Mouse (Mus musculus) lung, adult 2 months (tissue): ENCODE data around the gene Hmg20a. TPM values are rescaled to one million over a fixed set of nuclear protein-coding genes. Genes with fewer than 3 reads are reported as not detected.

Source experiments
- DNase-seq: peaks from one replicate; pipeline ENCODE4 v3.0.0; 2022
- H3K4me1 ChIP-seq: fragments of 200-500 bp; 2 replicates; pipeline ENCODE4 v1.6.1; 2011; ENCODE audit warnings: low read length; ENCODE audit not compliant: control insufficient read depth, insufficient read depth
- H3K4me3 ChIP-seq: fragments of 200-500 bp; replicated peaks from 2 replicates; pipeline ENCODE3; 2011; ENCODE audit warnings: low read depth, mild to moderate bottlenecking, control low read depth, low read length; ENCODE audit errors: extremely low read depth
- CTCF ChIP-seq: fragments of 200-500 bp; IDR thresholded peaks from 2 replicates; pipeline ENCODE4 v1.5.1; 2011; ENCODE audit warnings: mild to moderate bottlenecking, low read length, control low read depth; ENCODE audit not compliant: insufficient read depth
- POLR2A ChIP-seq: fragments of 200-500 bp; IDR thresholded peaks from 2 replicates; pipeline ENCODE4 v1.6.1; 2011; ENCODE audit warnings: low read depth, mild to moderate bottlenecking, control low read depth, low read length, borderline replicate concordance; ENCODE audit errors: extremely low read depth
- WGBS: fragments of 180-500 bp; shearing (Covaris S2); methylation state at CpG from one replicate; pipeline ENCODE4 v1.1.7; 2018; 5-methylcytosine and 5-hydroxymethylcytosine counted together
- polyA plus RNA-seq: library from polyadenylated mRNA; depleted of rRNA; stranded (reverse); fragments of >200 nt; gene quantifications from 2 replicates; pipeline ENCODE4 v1.2.3, GENCODE M21; 2012; rRNA removed

Hmg20a gene
- 20.7 and 29.4 TPM in 2 replicates for polyA plus RNA-seq

- DNase-seq: peak; percentile 100
- WGBS: under 1% methylated on average over 59 of the region's 59 CpGs
- Histone ChIP-seq H3K4me1 (peaks cover 12% of the 10 kb centered on the region), H3K4me3 (peak within 1 kb of the TSS; percentile 100)
- peak; percentile 78 for TF ChIP-seq POLR2A
- TF ChIP-seq CTCF: no peak
Observed at GRCm38 (mm10) chr9:56417948-56418737, at the start of gene Hmg20a, which contains the start of gene Peak1. Gene Hmg20a (plus strand): TSS chr9:56418609. Gene Peak1 (minus strand): TSS chr9:56418067.

- TF ChIP-seq CTCF: no peak
- TF ChIP-seq POLR2A: no peak
- Histone ChIP-seq H3K4me3 (no peak overlapping the region), H3K4me1 (peaks cover 3% of the 10 kb centered on the region; the same call in 1 of the 2 replicates)
- no peak for DNase-seq
- 44% methylated on average over 3 of the region's 3 CpGs for WGBS
Observed at GRCm38 (mm10) chr9:56368814-56369213, 49.6 kb upstream of the Hmg20a start.

GRCm38 (mm10) chr9:56370710-56371109 lies 47.7 kb upstream of the Hmg20a start:
- H3K4me1 ChIP-seq: peaks cover 9% of the 10 kb centered on the region
- H3K4me3 ChIP-seq: no peak overlapping the region
- no peak for DNase-seq
- 40% methylated on average over 5 of the region's 5 CpGs for WGBS
- no peak for TF ChIP-seq POLR2A
- TF ChIP-seq CTCF: no peak

- Histone ChIP-seq H3K4me3 (no peak overlapping the region), H3K4me1 (peaks cover 9% of the 10 kb centered on the region)
- 39% methylated on average over 4 of the region's 4 CpGs for WGBS
- DNase-seq: no peak
- no peak for TF ChIP-seq CTCF
- no peak for TF ChIP-seq POLR2A
Observed at GRCm38 (mm10) chr9:56374401-56374800, 44.0 kb upstream of the Hmg20a start.

- DNase-seq: no peak
- no peak overlapping the region for H3K4me3 ChIP-seq
- TF ChIP-seq POLR2A (no peak), CTCF (no peak)
- no peaks in the 10 kb centered on the region for H3K4me1 ChIP-seq
- WGBS: 72% methylated on average over 1 of the region's 1 CpGs
Observed at GRCm38 (mm10) chr9:56382786-56383185, 35.6 kb upstream of the Hmg20a start.

- DNase-seq: no peak
- 58% methylated on average over 3 of the region's 3 CpGs for WGBS
- Histone ChIP-seq H3K4me1 (peaks cover 8% of the 10 kb centered on the region), H3K4me3 (no peak overlapping the region)
- TF ChIP-seq CTCF (no peak), POLR2A (no peak)
Observed at GRCm38 (mm10) chr9:56392857-56393256, 25.6 kb upstream of the Hmg20a start.

GRCm38 (mm10) chr9:56396306-56396705 lies 22.1 kb upstream of the Hmg20a start:
- 37% methylated on average over 1 of the region's 1 CpGs for WGBS
- H3K4me1 ChIP-seq: peaks cover 10% of the 10 kb centered on the region
- H3K4me3 ChIP-seq: no peak overlapping the region
- TF ChIP-seq CTCF (no peak), POLR2A (no peak)
- DNase-seq: no peak

GRCm38 (mm10) chr9:56404619-56405018 lies 13.8 kb upstream of the Hmg20a start:
- H3K4me3 ChIP-seq: no peak overlapping the region
- no peak for TF ChIP-seq CTCF
- TF ChIP-seq POLR2A: no peak
- no peak for DNase-seq
- H3K4me1 ChIP-seq: peaks cover 4% of the 10 kb centered on the region
- 56% methylated on average over 4 of the region's 4 CpGs for WGBS

- no peak for DNase-seq
- 83% methylated on average over 2 of the region's 2 CpGs for WGBS
- Histone ChIP-seq H3K4me1 (peaks cover 5% of the 10 kb centered on the region), H3K4me3 (no peak overlapping the region)
- TF ChIP-seq POLR2A: no peak
- no peak for TF ChIP-seq CTCF
Observed at GRCm38 (mm10) chr9:56409928-56410327, 8.5 kb upstream of the Hmg20a start.

- H3K4me3 ChIP-seq: no peak overlapping the region
- WGBS: 23% methylated on average over 1 of the region's 1 CpGs
- peaks cover 9% of the 10 kb centered on the region for H3K4me1 ChIP-seq
- no peak for TF ChIP-seq CTCF
- TF ChIP-seq POLR2A: no peak
- DNase-seq: no peak
Observed at GRCm38 (mm10) chr9:56412716-56413115, 5.7 kb upstream of the Hmg20a start.
